Mouse (Mus musculus): ENCODE measurements around the gene Cdh18. TPM values are rescaled to one million over a fixed set of nuclear protein-coding genes. Genes with fewer than 3 reads are reported as not detected.
"Not testable (repeated sequence)": the region's sequence is repeated elsewhere in the genome, so short reads cannot be mapped to it uniquely, and the experiment has no call there.

The Cdh18 gene
- polyA plus RNA-seq, 1 experiment from 2014 or later: not detected

- Histone ChIP-seq H3K36me3 (ENCODE audit: inconsistent target) (no peaks in the 10 kb centered on the region), H3K4me3 (ENCODE audit: inconsistent target) (no peak overlapping the region), H3K27ac (no peak overlapping the region), H3K79me2 (ENCODE audit: inconsistent target) (no peaks in the 10 kb centered on the region)
- 12% methylated on average over 14 of the region's 14 CpGs for WGBS (ENCODE audit: missing documents)
Observed at GRCm38 (mm10) chr15:23035551-23036207, 486.9 kb downstream of the Cdh18 start.

GRCm38 (mm10) chr15:23036208-23037065 lies 487.6 kb downstream of the Cdh18 start:
- no peaks in the 10 kb centered on the region for H3K36me3 ChIP-seq (ENCODE audit: inconsistent target)
- no peak overlapping the region for H3K4me3 ChIP-seq (ENCODE audit: inconsistent target)
- 13% methylated on average over 22 of the region's 23 CpGs for WGBS (ENCODE audit: missing documents)
- no peaks in the 10 kb centered on the region for H3K79me2 ChIP-seq (ENCODE audit: inconsistent target)
- no peak overlapping the region for H3K27ac ChIP-seq

GRCm38 (mm10) chr15:23037561-23037960 lies 488.7 kb downstream of the Cdh18 start:
- Histone ChIP-seq H3K36me3 (ENCODE audit: inconsistent target) (no peaks in the 10 kb centered on the region), H3K4me3 (ENCODE audit: inconsistent target) (no peak overlapping the region), H3K79me2 (ENCODE audit: inconsistent target) (no peaks in the 10 kb centered on the region), H3K27ac (no peak overlapping the region)

GRCm38 (mm10) chr15:23046127-23046785 lies 497.4 kb downstream of the Cdh18 start:
- Histone ChIP-seq H3K79me2 (ENCODE audit: inconsistent target) (no peaks in the 10 kb centered on the region), H3K4me3 (ENCODE audit: inconsistent target) (no peak overlapping the region), H3K36me3 (ENCODE audit: inconsistent target) (no peaks in the 10 kb centered on the region), H3K27ac (no peak overlapping the region)
- 60% methylated on average over 4 of the region's 4 CpGs for WGBS (ENCODE audit: missing documents)

GRCm38 (mm10) chr15:23052006-23052405 lies 503.2 kb downstream of the Cdh18 start:
- WGBS (ENCODE audit: missing documents): 73% methylated on average over 2 of the region's 2 CpGs
- no peaks in the 10 kb centered on the region for H3K36me3 ChIP-seq (ENCODE audit: inconsistent target)
- no peak overlapping the region for H3K4me3 ChIP-seq (ENCODE audit: inconsistent target)
- no peak overlapping the region for H3K27ac ChIP-seq
- H3K79me2 ChIP-seq (ENCODE audit: inconsistent target): no peaks in the 10 kb centered on the region

GRCm38 (mm10) chr15:23085326-23085725 lies 536.5 kb downstream of the Cdh18 start:
- 100% methylated on average over 1 of the region's 1 CpGs for WGBS (ENCODE audit: missing documents)
- H3K36me3 ChIP-seq (ENCODE audit: inconsistent target); H3K4me3 ChIP-seq (ENCODE audit: inconsistent target); H3K27ac ChIP-seq; H3K79me2 ChIP-seq (ENCODE audit: inconsistent target): not testable (repeated sequence)

GRCm38 (mm10) chr15:23087535-23087934 lies 538.7 kb downstream of the Cdh18 start:
- Histone ChIP-seq H3K79me2 (ENCODE audit: inconsistent target) (no peaks in the 10 kb centered on the region), H3K36me3 (ENCODE audit: inconsistent target) (no peaks in the 10 kb centered on the region), H3K27ac (no peak overlapping the region), H3K4me3 (ENCODE audit: inconsistent target) (no peak overlapping the region)
- 70% methylated on average over 2 of the region's 2 CpGs for WGBS (ENCODE audit: missing documents)

GRCm38 (mm10) chr15:23096601-23097000 lies 547.8 kb downstream of the Cdh18 start:
- Histone ChIP-seq H3K4me3 (ENCODE audit: inconsistent target) (no peak overlapping the region), H3K36me3 (ENCODE audit: inconsistent target) (no peaks in the 10 kb centered on the region), H3K79me2 (ENCODE audit: inconsistent target) (no peaks in the 10 kb centered on the region), H3K27ac (no peak overlapping the region)
- 76% methylated on average over 5 of the region's 5 CpGs for WGBS (ENCODE audit: missing documents)

- no peak overlapping the region for H3K27ac ChIP-seq
- no peaks in the 10 kb centered on the region for H3K36me3 ChIP-seq (ENCODE audit: inconsistent target)
- H3K79me2 ChIP-seq (ENCODE audit: inconsistent target): no peaks in the 10 kb centered on the region
- H3K4me3 ChIP-seq (ENCODE audit: inconsistent target): no peak overlapping the region
- 64% methylated on average over 5 of the region's 5 CpGs for WGBS (ENCODE audit: missing documents)
Observed at GRCm38 (mm10) chr15:23104668-23105380, 556.0 kb downstream of the Cdh18 start.

GRCm38 (mm10) chr15:23134950-23135715 lies 586.3 kb downstream of the Cdh18 start:
- WGBS (ENCODE audit: missing documents): 84% methylated on average over 5 of the region's 6 CpGs
- no peaks in the 10 kb centered on the region for H3K79me2 ChIP-seq (ENCODE audit: inconsistent target)
- no peaks in the 10 kb centered on the region for H3K36me3 ChIP-seq (ENCODE audit: inconsistent target)
- no peak overlapping the region for H3K27ac ChIP-seq
- H3K4me3 ChIP-seq (ENCODE audit: inconsistent target): no peak overlapping the region

- no peaks in the 10 kb centered on the region for H3K79me2 ChIP-seq (ENCODE audit: inconsistent target)
- no peaks in the 10 kb centered on the region for H3K36me3 ChIP-seq (ENCODE audit: inconsistent target)
- WGBS (ENCODE audit: missing documents): 83% methylated on average over 3 of the region's 3 CpGs
- H3K27ac ChIP-seq: no peak overlapping the region
- H3K4me3 ChIP-seq (ENCODE audit: inconsistent target): no peak overlapping the region
Observed at GRCm38 (mm10) chr15:23136971-23137370, 588.1 kb downstream of the Cdh18 start.

- not testable (repeated sequence) for H3K27ac ChIP-seq; H3K79me2 ChIP-seq (ENCODE audit: inconsistent target); H3K36me3 ChIP-seq (ENCODE audit: inconsistent target); H3K4me3 ChIP-seq (ENCODE audit: inconsistent target)
- WGBS (ENCODE audit: missing documents): no CpG with 5 or more reads among the region's 1 CpGs
Observed at GRCm38 (mm10) chr15:23142907-23143306, 594.1 kb downstream of the Cdh18 start.

GRCm38 (mm10) chr15:23155883-23156282 lies 607.1 kb downstream of the Cdh18 start:
- WGBS (ENCODE audit: missing documents): 82% methylated on average over 2 of the region's 2 CpGs
- no peak overlapping the region for H3K27ac ChIP-seq
- H3K36me3 ChIP-seq (ENCODE audit: inconsistent target): no peaks in the 10 kb centered on the region

GRCm38 (mm10) chr15:23164869-23165268 lies 616.0 kb downstream of the Cdh18 start:
- no peak overlapping the region for H3K4me3 ChIP-seq (ENCODE audit: inconsistent target)
- 74% methylated on average over 4 of the region's 4 CpGs for WGBS (ENCODE audit: missing documents)
- no peaks in the 10 kb centered on the region for H3K79me2 ChIP-seq (ENCODE audit: inconsistent target)
- H3K36me3 ChIP-seq (ENCODE audit: inconsistent target): no peaks in the 10 kb centered on the region
- no peak overlapping the region for H3K27ac ChIP-seq

More at GRCm38 (mm10) chr15:23155883-23156282, 607.1 kb downstream of the Cdh18 start:
- Histone ChIP-seq H3K4me3 (ENCODE audit: inconsistent target) (no peak overlapping the region), H3K79me2 (ENCODE audit: inconsistent target) (no peaks in the 10 kb centered on the region)
